Mouse (Mus musculus) liver, embryonic 15.5 days (tissue): ENCODE data around the gene Gast. TPM values are rescaled to one million over a fixed set of nuclear protein-coding genes. Genes with fewer than 3 reads are reported as not detected.
"Not testable (repeated sequence)": the region's sequence is repeated elsewhere in the genome, so short reads cannot be mapped to it uniquely, and the experiment has no call there.

Experiments used
- ATAC-seq: fragments of 200-750 bp; cut with Nextera tagmentation; 2 replicates; pipeline ENCODE4 v1.8.0; 2017; ENCODE audit warnings: moderate number of reproducible peaks, mild to moderate bottlenecking, moderate library complexity; ENCODE audit not compliant: insufficient read depth
- H3K27ac ChIP-seq: fragments of 300-500 bp; sonication (generic); replicated peaks from 2 replicates; pipeline ENCODE4 v1.5.1; 2015; ENCODE audit warnings: mild to moderate bottlenecking, inconsistent platforms
- H3K27me3 ChIP-seq: fragments of 300-500 bp; sonication (generic); 2 replicates; pipeline ENCODE4 v1.6.1; 2015; ENCODE audit warnings: mild to moderate bottlenecking, inconsistent platforms
- H3K36me3 ChIP-seq: fragments of 300-500 bp; sonication (generic); replicated peaks from 2 replicates; pipeline ENCODE4 v1.6.1; 2015; ENCODE audit warnings: moderate library complexity, mild to moderate bottlenecking, inconsistent platforms
- H3K4me1 ChIP-seq: fragments of 300-500 bp; sonication (generic); replicated peaks from 2 replicates; pipeline ENCODE4 v1.6.1; 2015; ENCODE audit warnings: inconsistent platforms
- H3K4me2 ChIP-seq: fragments of 300-500 bp; sonication (generic); 2 replicates; pipeline ENCODE4 v1.6.1; 2015; ENCODE audit warnings: moderate library complexity, mild to moderate bottlenecking, inconsistent platforms
- H3K4me3 ChIP-seq: fragments of 300-500 bp; sonication (generic); replicated peaks from 2 replicates; pipeline ENCODE4 v1.5.1; 2015; ENCODE audit warnings: mild to moderate bottlenecking, inconsistent platforms
- H3K9ac ChIP-seq: fragments of 300-500 bp; sonication (generic); 2 replicates; pipeline ENCODE4 v1.6.1; 2015; ENCODE audit warnings: moderate library complexity, mild to moderate bottlenecking, inconsistent platforms
- H3K9me3 ChIP-seq: fragments of 300-500 bp; sonication (generic); replicated peaks from 2 replicates; pipeline ENCODE4 v1.6.1; 2016; ENCODE audit warnings: inconsistent platforms
- WGBS: fragments of 180-500 bp; shearing (Covaris S2); methylation state at CpG from one replicate; pipeline ENCODE4 v1.1.7; 2015; ENCODE audit warnings: mixed read lengths; ENCODE audit not compliant: insufficient replicate concordance; 5-methylcytosine and 5-hydroxymethylcytosine counted together
- polyA plus RNA-seq: library from polyadenylated mRNA; unstranded; fragments of >200 nt; fragmentation: Nextera tagmentation; extraction: Ambion mirVana; gene quantifications from 2 replicates; pipeline ENCODE4 v1.2.1, GENCODE M21; 2015

The Gast gene
- polyA plus RNA-seq, 1 experiment from 2014 or later = not detected

GRCm38 (mm10) chr11:100307900-100308299 lies 26.3 kb upstream of the Gast start:
- WGBS = 71% methylated on average over 5 of the region's 5 CpGs

GRCm38 (mm10) chr11:100308672-100309071 lies 25.5 kb upstream of the Gast start:
- not testable (repeated sequence) for H3K9ac ChIP-seq, H3K36me3 ChIP-seq, H3K4me3 ChIP-seq, H3K4me2 ChIP-seq, H3K27ac ChIP-seq, H3K4me1 ChIP-seq, ATAC-seq, H3K27me3 ChIP-seq, H3K9me3 ChIP-seq
- 61% methylated on average over 6 of the region's 6 CpGs for WGBS

More at GRCm38 (mm10) chr11:100307900-100308299, 26.3 kb upstream of the Gast start:
- Histone ChIP-seq H3K4me1 (no peaks in the 10 kb centered on the region), H3K27ac (no peak overlapping the region), H3K36me3 (no peaks in the 10 kb centered on the region), H3K4me3 (no peak overlapping the region), H3K9ac (no peak overlapping the region), H3K27me3 (no peaks in the 10 kb centered on the region), H3K9me3 (no peaks in the 10 kb centered on the region), H3K4me2 (no peak overlapping the region)
- no peak for ATAC-seq

GRCm38 (mm10) chr11:100311656-100312055 lies 22.6 kb upstream of the Gast start:
- Histone ChIP-seq H3K9ac (no peak overlapping the region), H3K9me3 (no peaks in the 10 kb centered on the region), H3K4me2 (no peak overlapping the region), H3K4me3 (no peak overlapping the region), H3K4me1 (peaks cover 11% of the 10 kb centered on the region), H3K36me3 (no peaks in the 10 kb centered on the region), H3K27ac (no peak overlapping the region), H3K27me3 (no peaks in the 10 kb centered on the region)
- no peak for ATAC-seq
- 53% methylated on average over 1 of the region's 1 CpGs for whole genome bisulfite sequencing

GRCm38 (mm10) chr11:100312096-100312679 lies 22.0 kb upstream of the Gast start:
- H3K36me3 ChIP-seq = no peaks in the 10 kb centered on the region
- H3K4me3 ChIP-seq = no peak overlapping the region
- no peak for ATAC-seq
- no peak overlapping the region for H3K9ac ChIP-seq
- 51% methylated on average over 5 of the region's 5 CpGs for WGBS
- no peak overlapping the region for H3K4me2 ChIP-seq
- no peak overlapping the region for H3K27ac ChIP-seq
- H3K4me1 ChIP-seq = peaks cover 16% of the 10 kb centered on the region
- H3K27me3 ChIP-seq = no peaks in the 10 kb centered on the region
- H3K9me3 ChIP-seq = no peaks in the 10 kb centered on the region

GRCm38 (mm10) chr11:100313424-100313823 lies 20.8 kb upstream of the Gast start:
- Histone ChIP-seq H3K27me3 (no peaks in the 10 kb centered on the region), H3K4me3 (no peak overlapping the region), H3K4me1 (peaks cover 28% of the 10 kb centered on the region), H3K36me3 (no peaks in the 10 kb centered on the region), H3K9ac (no peak overlapping the region), H3K4me2 (no peak overlapping the region), H3K9me3 (no peaks in the 10 kb centered on the region), H3K27ac (no peak overlapping the region)
- 78% methylated on average over 6 of the region's 6 CpGs for WGBS
- no peak for ATAC-seq

- H3K4me2 ChIP-seq = no peak overlapping the region
- no peaks in the 10 kb centered on the region for H3K27me3 ChIP-seq
- no peak overlapping the region for H3K9ac ChIP-seq
- peaks cover 36% of the 10 kb centered on the region for H3K4me1 ChIP-seq
- 0 out of 2 replicates have a peak overlapping the region, but pooled peaks have one; percentile 25 for H3K27ac ChIP-seq
- WGBS = 79% methylated on average over 5 of the region's 5 CpGs
- no peaks in the 10 kb centered on the region for H3K9me3 ChIP-seq
- peaks cover under 1% of the 10 kb centered on the region for H3K36me3 ChIP-seq
- no peak for ATAC-seq
- H3K4me3 ChIP-seq = no peak overlapping the region
These were observed 18.8 kb upstream of the Gast start for GRCm38 (mm10) chr11:100315439-100315838.

GRCm38 (mm10) chr11:100317826-100318380 lies 16.3 kb upstream of the Gast start:
- Histone ChIP-seq H3K27ac (peak overlapping the region; percentile 94), H3K27me3 (no peaks in the 10 kb centered on the region), H3K4me1 (peaks cover 52% of the 10 kb centered on the region), H3K9ac (peak overlapping the region; percentile 64), H3K4me3 (peak overlapping the region; percentile 87), H3K4me2 (peak overlapping the region; percentile 82), H3K36me3 (peaks cover 25% of the 10 kb centered on the region), H3K9me3 (no peaks in the 10 kb centered on the region)
- ATAC-seq = no peak
- 34% methylated on average over 6 of the region's 6 CpGs for WGBS

GRCm38 (mm10) chr11:100318529-100319451 lies 15.4 kb upstream of the Gast start:
- H3K4me3 ChIP-seq = peak overlapping the region; percentile 87
- H3K9ac ChIP-seq = peak overlapping the region; percentile 64
- H3K27ac ChIP-seq = peak overlapping the region; percentile 94
- H3K4me2 ChIP-seq = peak overlapping the region; percentile 82
- no peaks in the 10 kb centered on the region for H3K27me3 ChIP-seq
- no peaks in the 10 kb centered on the region for H3K9me3 ChIP-seq
- peaks cover 52% of the 10 kb centered on the region for H3K4me1 ChIP-seq
- ATAC-seq = no peak
- peaks cover 27% of the 10 kb centered on the region for H3K36me3 ChIP-seq
- WGBS = 38% methylated on average over 10 of the region's 10 CpGs

GRCm38 (mm10) chr11:100319492-100320171 lies 14.6 kb upstream of the Gast start, which contains the start of gene Eif1:
Gene Eif1, plus strand, starts transcription at chr11:100319885.
- Histone ChIP-seq H3K27me3 (no peaks in the 10 kb centered on the region), H3K36me3 (peaks cover 27% of the 10 kb centered on the region), H3K9me3 (no peaks in the 10 kb centered on the region), H3K4me2 (peak within 1 kb of the TSS; percentile 82), H3K9ac (peak within 1 kb of the TSS; percentile 97), H3K27ac (peak within 1 kb of the TSS; percentile 98), H3K4me3 (peak within 1 kb of the TSS; percentile 87), H3K4me1 (peaks cover 51% of the 10 kb centered on the region)
- ATAC-seq = peak; percentile 79
- under 1% methylated on average over 58 of the region's 58 CpGs for WGBS

- Histone ChIP-seq H3K9me3 (no peaks in the 10 kb centered on the region), H3K4me2 (peak overlapping the region; percentile 79), H3K4me1 (peaks cover 47% of the 10 kb centered on the region), H3K27me3 (no peaks in the 10 kb centered on the region), H3K36me3 (peaks cover 27% of the 10 kb centered on the region), H3K27ac (peak overlapping the region; percentile 98), H3K9ac (peak overlapping the region; percentile 97), H3K4me3 (peak overlapping the region; percentile 87)
- under 1% methylated on average over 40 of the region's 40 CpGs for WGBS
- peak; percentile 82 for ATAC-seq
These were observed 14.0 kb upstream of the Gast start for GRCm38 (mm10) chr11:100320172-100320630.
